Mouse (Mus musculus) MEL (cell line): ENCODE measurements around the gene Syce2. TPM values are rescaled to one million over a fixed set of nuclear protein-coding genes. Genes with fewer than 3 reads are reported as not detected.

Source experiments
- DNase-seq: peaks from one replicate; pipeline ENCODE4 v3.0.0; 2011; ENCODE audit warnings: low read depth, low spot score
- H3K27ac ChIP-seq: 2 replicates; pipeline ENCODE4 v1.5.1; 2012; ENCODE audit warnings: low read depth, mild to moderate bottlenecking, control low read depth, low read length, moderate library complexity; ENCODE audit not compliant: control insufficient read depth
- H3K27me3 ChIP-seq, 2 experiments: fragments of 150-350 bp in 1 of 2; sonication (generic) in 1 of 2; 2 replicates each; pipeline ENCODE4 v1.6.1; 2012; ENCODE audit warnings: low read length in 2 of 2, mild to moderate bottlenecking in 2 of 2, improper control_type of control experiment in 1 of 2, moderate library complexity in 1 of 2; ENCODE audit not compliant: insufficient read depth in 2 of 2, control insufficient read depth in 1 of 2
- H3K36me3 ChIP-seq, 2 experiments: 2 replicates each; pipeline ENCODE4 v1.6.1; 2012 to 2014; ENCODE audit warnings: low read length in 2 of 2, improper control_type of control experiment in 1 of 2, inconsistent platforms in 1 of 2, mild to moderate bottlenecking in 1 of 2; ENCODE audit not compliant: insufficient read depth in 2 of 2, control insufficient read depth in 1 of 2
- H3K4me1 ChIP-seq, 2 experiments: fragments of 150-350 bp in 1 of 2; sonication (generic) in 1 of 2; 2 replicates each; pipeline ENCODE4 v1.6.1; 2012; ENCODE audit warnings: low read length in 2 of 2, improper control_type of control experiment in 1 of 2, mild to moderate bottlenecking in 1 of 2; ENCODE audit not compliant: insufficient read depth in 2 of 2, control insufficient read depth in 1 of 2
- H3K4me3 ChIP-seq, 2 experiments: fragments of 150-350 bp in 1 of 2; sonication (generic) in 1 of 2; 2 replicates each; pipeline ENCODE4 v1.5.1; 2012; ENCODE audit warnings: low read depth in 2 of 2, low read length in 2 of 2, mild to moderate bottlenecking in 2 of 2, moderate library complexity in 2 of 2, control low read depth in 1 of 2, improper control_type of control experiment in 1 of 2; ENCODE audit not compliant: control insufficient read depth in 1 of 2, insufficient read depth in 1 of 2
- H3K79me2 ChIP-seq: 2 replicates; pipeline ENCODE4 v1.6.1; 2012; ENCODE audit warnings: mild to moderate bottlenecking, low read length, moderate library complexity; ENCODE audit not compliant: control insufficient read depth, poor library complexity, insufficient read depth
- H3K9ac ChIP-seq: 2 replicates; pipeline ENCODE4 v1.6.1; 2012; ENCODE audit warnings: low read depth, mild to moderate bottlenecking, control low read depth, low read length, moderate library complexity; ENCODE audit not compliant: control insufficient read depth, poor library complexity, severe bottlenecking
- H3K9me3 ChIP-seq: fragments of 150-350 bp; sonication (generic); replicated peaks from 2 replicates; pipeline ENCODE4 v1.6.1; 2012; ENCODE audit warnings: mild to moderate bottlenecking, low read length, improper control_type of control experiment, moderate library complexity; ENCODE audit not compliant: insufficient read depth
- BHLHE40 ChIP-seq: IDR thresholded peaks from 2 replicates; pipeline ENCODE4 v1.6.1; 2012; ENCODE audit warnings: low read depth, mild to moderate bottlenecking, inconsistent platforms, low read length, improper control_type of control experiment, borderline replicate concordance
- CHD1 ChIP-seq: IDR thresholded peaks from 2 replicates; pipeline ENCODE4 v1.6.1; 2012; ENCODE audit warnings: low read depth, mild to moderate bottlenecking, inconsistent platforms, low read length, improper control_type of control experiment
- CTCF ChIP-seq, 3 experiments: IDR thresholded peaks in 2 of 3; conservative IDR thresholded peaks in 1 of 3; 2 replicates each; pipeline ENCODE4 v1.5.1; 2011 to 2012; ENCODE audit warnings: low read length in 3 of 3, low read depth in 2 of 3, mild to moderate bottlenecking in 2 of 3, improper control_type of control experiment in 1 of 3, inconsistent platforms in 1 of 3, mixed read lengths in 1 of 3, moderate library complexity in 1 of 3; ENCODE audit not compliant: control insufficient read depth in 1 of 3, insufficient read depth in 1 of 3, poor library complexity in 1 of 3, severe bottlenecking in 1 of 3
- ETS1 ChIP-seq: IDR thresholded peaks from 2 replicates; pipeline ENCODE4 v1.6.1; 2012; ENCODE audit warnings: low read depth, mild to moderate bottlenecking, inconsistent platforms, low read length, improper control_type of control experiment, moderate library complexity
- GABPA ChIP-seq: IDR thresholded peaks from 2 replicates; pipeline ENCODE4 v1.6.1; 2012; ENCODE audit warnings: low read depth, mild to moderate bottlenecking, inconsistent platforms, low read length, improper control_type of control experiment, moderate library complexity
- GATA1 ChIP-seq: IDR thresholded peaks from 2 replicates; pipeline ENCODE4 v1.6.1; 2011; ENCODE audit warnings: low read depth, low read length, improper control_type of control experiment
- HCFC1 ChIP-seq: IDR thresholded peaks from 2 replicates; pipeline ENCODE4 v1.6.1; 2012; ENCODE audit warnings: low read depth, mild to moderate bottlenecking, inconsistent platforms, low read length, improper control_type of control experiment, moderate library complexity
- MAFK ChIP-seq: IDR thresholded peaks from 2 replicates; pipeline ENCODE4 v1.6.1; 2011; ENCODE audit warnings: low read depth, mild to moderate bottlenecking, low read length, improper control_type of control experiment, borderline replicate concordance
- MEF2A ChIP-seq: IDR thresholded peaks from 2 replicates; pipeline ENCODE4 v1.6.1; 2014; ENCODE audit warnings: low read depth, mild to moderate bottlenecking, inconsistent platforms, low read length, improper control_type of control experiment; ENCODE audit not compliant: poor library complexity, insufficient replicate concordance, severe bottlenecking; ENCODE audit errors: extremely low read depth
- MXI1 ChIP-seq: IDR thresholded peaks from 2 replicates; pipeline ENCODE4 v1.6.1; 2011; ENCODE audit warnings: mild to moderate bottlenecking, low read depth, low read length, improper control_type of control experiment
- MYB ChIP-seq: IDR thresholded peaks from 2 replicates; pipeline ENCODE4 v1.6.1; 2011; ENCODE audit warnings: mild to moderate bottlenecking, low read depth, low read length, improper control_type of control experiment
- NELFE ChIP-seq: IDR thresholded peaks from 2 replicates; pipeline ENCODE4 v1.6.1; 2011; ENCODE audit warnings: low read depth, low read length, improper control_type of control experiment
- POLR2A ChIP-seq, 2 experiments: IDR thresholded peaks; 2 replicates each; pipeline ENCODE4 v1.6.1; 2011 to 2012; ENCODE audit warnings: low read length in 2 of 2, mild to moderate bottlenecking in 2 of 2, control low read depth in 1 of 2, improper control_type of control experiment in 1 of 2, low read depth in 1 of 2, moderate library complexity in 1 of 2; ENCODE audit not compliant: control insufficient read depth in 1 of 2, insufficient read depth in 1 of 2, poor library complexity in 1 of 2
- POLR2AphosphoS2 ChIP-seq: IDR thresholded peaks from 2 replicates; pipeline ENCODE4 v1.6.1; 2011; ENCODE audit warnings: low read length, improper control_type of control experiment
- RAD21 ChIP-seq: IDR thresholded peaks from 2 replicates; pipeline ENCODE4 v1.6.1; 2011; ENCODE audit warnings: mild to moderate bottlenecking, low read depth, low read length, improper control_type of control experiment
- TAL1 ChIP-seq: IDR thresholded peaks from 2 replicates; pipeline ENCODE4 v1.6.1; 2012; ENCODE audit warnings: mild to moderate bottlenecking, inconsistent platforms, low read length, moderate library complexity, mixed read lengths
- TBP ChIP-seq: IDR thresholded peaks from 2 replicates; pipeline ENCODE4 v1.8.0; 2011; ENCODE audit warnings: low read depth, low read length, improper control_type of control experiment
- ZMIZ1 ChIP-seq: IDR thresholded peaks from 2 replicates; pipeline ENCODE4 v1.6.1; 2012; ENCODE audit warnings: low read depth, mild to moderate bottlenecking, inconsistent platforms, low read length, improper control_type of control experiment, moderate library complexity
- polyA plus RNA-seq, 2 experiments: library from polyadenylated mRNA; stranded (reverse) in 1 of 2; unstranded in 1 of 2; fragments of >175 nt in 1 of 2; fragments of >200 nt in 1 of 2; gene quantifications; 2 replicates each; pipeline versions ENCODE4 v1.2.1 to v1.2.4; 2012; ENCODE audit warnings: low replicate concordance in 2 of 2, low read depth in 1 of 2; ENCODE audit not compliant: insufficient read length in 2 of 2, insufficient read depth in 1 of 2, missing spikeins in 1 of 2
- total RNA-seq: library from RNA; depleted of rRNA; stranded (reverse); fragments of 300-350 nt; gene quantifications from 2 replicates; pipeline ENCODE4 v1.2.3, GENCODE M21; 2012

Syce2 gene
- total and polyA plus RNA-seq, 3 experiments: 75.5 to 115 TPM; not detected in 1

- 0 out of 2 replicates have a peak, but pooled peaks have one; percentile 20 for TF ChIP-seq ZMIZ1
Observed at GRCm38 (mm10) chr8:84909949-84910348, 38.0 kb downstream of the Syce2 start (continued).

- Histone ChIP-seq H3K4me1 (peaks cover 2 to 44% of the 10 kb centered on the region in 2 experiments; a peak in 3 of 4 replicates), H3K79me2 (peaks cover 30% of the 10 kb centered on the region), H3K9ac (peak overlapping the region; percentile 33), H3K4me3 (peak overlapping the region in 1 of 2 experiments; percentile 94; a peak in 2 of 4 replicates), H3K27ac (peak overlapping the region; percentile 35; the same call in 1 of the 2 replicates), H3K9me3 (no peaks in the 10 kb centered on the region), H3K27me3 (no peaks in the 10 kb centered on the region), H3K36me3 (peaks cover under 1 to 31% of the 10 kb centered on the region in 2 experiments; a peak in 2 of 4 replicates)
- TF ChIP-seq MAFK (no peak), CHD1 (no peak), MEF2A (no peak), NELFE (no peak), TBP (no peak), POLR2A (IDR thresholded peaks at IDR 0.05; ENCODE audit: control insufficient read depth in 1 of 2, insufficient read depth in 1 of 2, low read depth in 1 of 2, low read length in 2 of 2, poor library complexity in 1 of 2) (no peak), MYB (no peak), RAD21 (no peak), BHLHE40 (no peak), ETS1 (no peak), MXI1 (no peak), HCFC1 (no peak), GABPA (no peak), TAL1 (no peak), GATA1 (no peak)
- DNase-seq: no peak
Observed at GRCm38 (mm10) chr8:84910551-84910950, 38.6 kb downstream of the Syce2 start.

GRCm38 (mm10) chr8:84911854-84912253 is 39.9 kb downstream of the Syce2 start:
- H3K79me2 ChIP-seq: peaks cover 35% of the 10 kb centered on the region
- no peak for DNase-seq
- H3K36me3 ChIP-seq: peaks cover 0 to 31% of the 10 kb centered on the region in 2 experiments; a peak in 2 of 4 replicates
- peaks cover 2 to 40% of the 10 kb centered on the region in 2 experiments; a peak in 3 of 4 replicates for H3K4me1 ChIP-seq
- H3K4me3 ChIP-seq: no peak overlapping the region
- H3K9ac ChIP-seq: no peak overlapping the region
- no peaks in the 10 kb centered on the region for H3K9me3 ChIP-seq
- TF ChIP-seq POLR2A (IDR thresholded peaks at IDR 0.05; ENCODE audit: control insufficient read depth in 1 of 2, insufficient read depth in 1 of 2, low read depth in 1 of 2, low read length in 2 of 2, poor library complexity in 1 of 2) (peak in 1 of 2 experiments; percentile 37; a peak in 2 of 4 replicates), CTCF (IDR thresholded peaks at IDR 0.05 in 2 of 3, conservative IDR thresholded peaks at IDR 0.05 in 1 of 3; ENCODE audit: control insufficient read depth in 1 of 3, insufficient read depth in 1 of 3, low read depth in 2 of 3, low read length in 3 of 3, poor library complexity in 1 of 3, severe bottlenecking in 1 of 3) (no peak), POLR2AphosphoS2 (0 out of 2 replicates have a peak, but pooled peaks have one; percentile 65)
- no peaks in the 10 kb centered on the region for H3K27me3 ChIP-seq
- no peak overlapping the region for H3K27ac ChIP-seq
